Mouse (Mus musculus) embryonic fibroblast, embryonic 13.5 days (primary cell): ENCODE measurements around the gene Npnt.

Experiments used
- CTCF ChIP-seq: IDR thresholded peaks from 2 replicates; pipeline ENCODE4 v1.5.1; 2011; ENCODE audit warnings: mild to moderate bottlenecking, control low read depth, low read length, moderate library complexity, borderline replicate concordance; ENCODE audit not compliant: insufficient read depth
- POLR2A ChIP-seq: IDR thresholded peaks from 2 replicates; pipeline ENCODE4 v1.6.1; 2011; ENCODE audit warnings: low read depth, mild to moderate bottlenecking, control low read depth, low read length, moderate library complexity

GRCm38 (mm10) chr3:132903386-132903785, 46.7 kb downstream of the Npnt start:
- TF ChIP-seq POLR2A = no peak
- TF ChIP-seq CTCF = no peak
